Mouse (Mus musculus) gastrocnemius, adult 2 months (tissue): ENCODE measurements at regions not wholly inside any gene's neighbourhood (a gene's known extent, or its start where the extent isn't known, plus 50 kb on each side); places are given as distances from the start of the nearest gene placed in this dataset.

ENCODE experiments used
- DNase-seq: peaks from one replicate; pipeline ENCODE4 v3.0.0; 2022
- H3K27ac ChIP-seq: fragments of 200-600 bp; 2 replicates; pipeline ENCODE4 v1.8.1; 2022; ENCODE audit warnings: mild to moderate bottlenecking
- H3K4me3 ChIP-seq: fragments of 200-600 bp; 2 replicates; pipeline ENCODE4 v1.8.1; 2022; ENCODE audit warnings: mild to moderate bottlenecking, moderate library complexity
- CTCF ChIP-seq: fragments of 200-600 bp; IDR thresholded peaks from 2 replicates; pipeline ENCODE4 v1.8.1; 2022; ENCODE audit warnings: antibody characterized with exemption, mild to moderate bottlenecking, moderate library complexity
- intact Hi-C: fragments of 180-260 bp; cut with DNase I; formaldehyde crosslinking; loops from one replicate; pipeline ENCODE4 v1.15.1; 2025

DNA sequence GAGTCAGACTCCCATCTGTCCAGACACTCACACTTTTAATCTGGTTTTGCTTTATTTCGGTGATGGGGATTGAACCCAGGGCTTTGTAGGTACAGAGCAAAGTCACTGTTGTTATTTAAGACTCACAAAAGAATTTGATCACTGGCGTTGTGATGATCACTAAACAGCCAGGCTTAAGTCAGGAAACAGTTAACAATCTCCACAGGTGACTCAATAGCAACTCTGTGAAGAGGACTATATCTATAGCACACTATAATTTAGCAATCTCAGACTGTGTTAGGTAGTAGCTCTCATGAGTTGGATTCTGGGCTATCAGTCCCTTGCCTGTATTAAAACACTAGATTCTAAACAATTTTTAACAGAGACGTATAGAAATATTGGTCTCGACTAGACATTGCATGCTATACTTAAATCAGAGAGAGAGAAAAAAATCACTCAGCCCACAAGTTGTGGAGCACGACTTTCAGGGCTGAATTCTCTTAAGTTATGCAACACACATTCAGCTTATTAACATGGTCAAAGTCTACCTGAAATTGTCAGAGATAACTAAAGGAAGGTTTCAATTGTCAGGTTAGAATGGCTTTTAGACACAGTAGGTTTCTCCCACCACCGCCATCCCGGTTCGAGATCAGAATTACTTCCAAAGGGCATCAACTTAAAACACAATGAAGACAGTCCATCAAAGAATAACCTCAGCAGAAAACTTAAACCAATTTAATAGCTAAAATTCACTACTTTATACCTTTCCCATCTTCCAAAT, 54.4 kb upstream of the Ifne start:
- no peak for DNase-seq
- Histone ChIP-seq H3K27ac (no peak overlapping the region), H3K4me3 (no peak overlapping the region)
- TF ChIP-seq CTCF: no peak
- intact Hi-C loops: loop anchor here (5.0 kb wide), 1 partner anchor 203 kb away; the partner anchor contains the start of gene Mtap

DNA sequence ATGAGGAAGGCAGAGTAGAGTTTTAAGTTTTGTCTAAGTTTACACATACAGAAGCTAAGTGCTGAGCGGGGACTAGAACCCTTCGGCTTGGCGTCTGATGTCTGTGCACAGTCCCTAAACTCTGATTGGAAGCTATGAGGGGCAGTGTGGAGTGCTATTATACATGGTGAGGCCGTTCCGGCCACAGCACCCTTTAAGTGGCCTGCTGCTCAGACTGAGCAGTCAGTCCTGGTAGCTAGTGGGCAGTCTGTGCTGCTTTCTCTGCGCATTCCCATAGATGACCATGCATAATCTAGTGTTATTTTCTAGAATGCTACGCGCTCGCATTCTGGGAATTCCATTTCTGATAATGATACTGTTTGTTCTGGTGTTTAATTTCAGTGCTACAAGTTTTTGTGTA, 51.2 kb upstream of the Ifne start:
- intact Hi-C loops: no loop called here
- Histone ChIP-seq H3K27ac (no peak overlapping the region), H3K4me3 (no peak overlapping the region)
- DNase-seq: no peak
- no peak for TF ChIP-seq CTCF
